Mouse (Mus musculus): Measurements from ENCODE around the gene Tpsg1. TPM values are rescaled to one million over a fixed set of nuclear protein-coding genes. Genes with fewer than 3 reads are reported as not detected.

The Tpsg1 gene
- total and polyA plus RNA-seq, 3 experiments: 0.60 TPM; not detected in 2

GRCm38 (mm10) chr17:25401491-25401890, 32.4 kb downstream of the Tpsg1 start:
- no peaks in the 10 kb centered on the region for H3K9me3 ChIP-seq (replicated peaks)
- H3K4me1 ChIP-seq (ENCODE audit: insufficient read depth, low read depth, low read length): peaks cover 2% of the 10 kb centered on the region; the same call in 1 of the 2 replicates
- no peak for TF ChIP-seq GATA1 (IDR thresholded peaks at IDR 0.05; ENCODE audit: borderline replicate concordance, low read length)
- no peak for TF ChIP-seq TAL1 (conservative IDR thresholded peaks at IDR 0.05; ENCODE audit: low read depth, low read length)
- TF ChIP-seq GATA2 (IDR thresholded peaks at IDR 0.05; ENCODE audit: borderline replicate concordance, low read depth, low read length): no peak
- TF ChIP-seq POLR2AphosphoS5 (IDR thresholded peaks at IDR 0.05; ENCODE audit: insufficient replicate concordance, low read depth, low read length): no peak
- no peak for TF ChIP-seq CTCF (IDR thresholded peaks at IDR 0.05; ENCODE audit: low read depth, low read length)
- H3K4me3 ChIP-seq (ENCODE audit: low read depth, low read length): no peak overlapping the region
- ATAC-seq (ENCODE audit: extremely low read depth, insufficient number of reproducible peaks, low FRiP score, poor library complexity, severe bottlenecking) (no peak), DNase-seq (ENCODE audit: low spot score) (no peak)
- H3K36me3 ChIP-seq (replicated peaks): no peaks in the 10 kb centered on the region
- H3K27me3 ChIP-seq (ENCODE audit: insufficient read depth, low read length): peaks cover 5% of the 10 kb centered on the region; the same call in 1 of the 2 replicates

GRCm38 (mm10) chr17:25402224-25402623, 33.2 kb downstream of the Tpsg1 start:
- Histone ChIP-seq H3K4me3 (ENCODE audit: low read depth, low read length) (no peak overlapping the region), H3K9me3 (replicated peaks) (no peaks in the 10 kb centered on the region), H3K27me3 (ENCODE audit: insufficient read depth, low read length) (peaks cover 5% of the 10 kb centered on the region; the same call in 1 of the 2 replicates), H3K36me3 (replicated peaks) (no peaks in the 10 kb centered on the region), H3K4me1 (ENCODE audit: insufficient read depth, low read depth, low read length) (peaks cover 2% of the 10 kb centered on the region; the same call in 1 of the 2 replicates)
- no peak for ATAC-seq (ENCODE audit: extremely low read depth, insufficient number of reproducible peaks, low FRiP score, poor library complexity, severe bottlenecking)
- no peak for DNase-seq (ENCODE audit: low spot score)
- no peak for TF ChIP-seq GATA1 (IDR thresholded peaks at IDR 0.05; ENCODE audit: borderline replicate concordance, low read length)
- TF ChIP-seq POLR2AphosphoS5 (IDR thresholded peaks at IDR 0.05; ENCODE audit: insufficient replicate concordance, low read depth, low read length): no peak
- TF ChIP-seq GATA2 (IDR thresholded peaks at IDR 0.05; ENCODE audit: borderline replicate concordance, low read depth, low read length): no peak
- no peak for TF ChIP-seq TAL1 (conservative IDR thresholded peaks at IDR 0.05; ENCODE audit: low read depth, low read length)
- TF ChIP-seq CTCF (IDR thresholded peaks at IDR 0.05; ENCODE audit: low read depth, low read length): no peak

GRCm38 (mm10) chr17:25404190-25404589, 35.1 kb downstream of the Tpsg1 start:
- ATAC-seq (ENCODE audit: extremely low read depth, insufficient number of reproducible peaks, low FRiP score, poor library complexity, severe bottlenecking) (no peak), DNase-seq (ENCODE audit: low spot score) (no peak)
- TF ChIP-seq POLR2AphosphoS5 (IDR thresholded peaks at IDR 0.05; ENCODE audit: insufficient replicate concordance, low read depth, low read length): no peak
- no peak for TF ChIP-seq TAL1 (conservative IDR thresholded peaks at IDR 0.05; ENCODE audit: low read depth, low read length)
- TF ChIP-seq CTCF (IDR thresholded peaks at IDR 0.05; ENCODE audit: low read depth, low read length): no peak
- H3K9me3 ChIP-seq (replicated peaks): no peaks in the 10 kb centered on the region
- no peaks in the 10 kb centered on the region for H3K36me3 ChIP-seq (replicated peaks)
- peaks cover 2% of the 10 kb centered on the region; the same call in 1 of the 2 replicates for H3K27me3 ChIP-seq (ENCODE audit: insufficient read depth, low read length)
- no peak overlapping the region for H3K4me3 ChIP-seq (ENCODE audit: low read depth, low read length)
- no peaks in the 10 kb centered on the region for H3K4me1 ChIP-seq (ENCODE audit: insufficient read depth, low read depth, low read length)

GRCm38 (mm10) chr17:25405224-25405895, 36.3 kb downstream of the Tpsg1 start:
- H3K4me3 ChIP-seq (ENCODE audit: low read depth, low read length): no peak overlapping the region
- no peaks in the 10 kb centered on the region for H3K9me3 ChIP-seq (replicated peaks)
- H3K4me1 ChIP-seq (ENCODE audit: insufficient read depth, low read depth, low read length): no peaks in the 10 kb centered on the region
- H3K36me3 ChIP-seq (replicated peaks): no peaks in the 10 kb centered on the region
- peaks cover 6% of the 10 kb centered on the region; the same call in 1 of the 2 replicates for H3K27me3 ChIP-seq (ENCODE audit: insufficient read depth, low read length)
- no peak for ATAC-seq (ENCODE audit: extremely low read depth, insufficient number of reproducible peaks, low FRiP score, poor library complexity, severe bottlenecking)
- DNase-seq (ENCODE audit: low spot score): no peak
- no peak for TF ChIP-seq GATA1 (IDR thresholded peaks at IDR 0.05; ENCODE audit: borderline replicate concordance, low read length)
- TF ChIP-seq CTCF (IDR thresholded peaks at IDR 0.05; ENCODE audit: low read depth, low read length): no peak
- no peak for TF ChIP-seq GATA2 (IDR thresholded peaks at IDR 0.05; ENCODE audit: borderline replicate concordance, low read depth, low read length)
- TF ChIP-seq POLR2AphosphoS5 (IDR thresholded peaks at IDR 0.05; ENCODE audit: insufficient replicate concordance, low read depth, low read length): no peak
- no peak for TF ChIP-seq TAL1 (conservative IDR thresholded peaks at IDR 0.05; ENCODE audit: low read depth, low read length)

- Histone ChIP-seq H3K4me1 (ENCODE audit: insufficient read depth, low read depth, low read length) (no peaks in the 10 kb centered on the region), H3K36me3 (replicated peaks) (no peaks in the 10 kb centered on the region), H3K4me3 (ENCODE audit: low read depth, low read length) (no peak overlapping the region), H3K27me3 (ENCODE audit: insufficient read depth, low read length) (peaks cover 10% of the 10 kb centered on the region), H3K9me3 (replicated peaks) (no peaks in the 10 kb centered on the region)
- no peak for TF ChIP-seq POLR2AphosphoS5 (IDR thresholded peaks at IDR 0.05; ENCODE audit: insufficient replicate concordance, low read depth, low read length)
- TF ChIP-seq GATA1 (IDR thresholded peaks at IDR 0.05; ENCODE audit: borderline replicate concordance, low read length): no peak
- no peak for TF ChIP-seq TAL1 (conservative IDR thresholded peaks at IDR 0.05; ENCODE audit: low read depth, low read length)
- TF ChIP-seq GATA2 (IDR thresholded peaks at IDR 0.05; ENCODE audit: borderline replicate concordance, low read depth, low read length): no peak
- no peak for TF ChIP-seq CTCF (IDR thresholded peaks at IDR 0.05; ENCODE audit: low read depth, low read length)
- ATAC-seq (ENCODE audit: extremely low read depth, insufficient number of reproducible peaks, low FRiP score, poor library complexity, severe bottlenecking) (no peak), DNase-seq (ENCODE audit: low spot score) (no peak)
Observed at GRCm38 (mm10) chr17:25406011-25406441, 37.0 kb downstream of the Tpsg1 start.

- TF ChIP-seq POLR2AphosphoS5 (IDR thresholded peaks at IDR 0.05; ENCODE audit: insufficient replicate concordance, low read depth, low read length) (no peak), TAL1 (conservative IDR thresholded peaks at IDR 0.05; ENCODE audit: low read depth, low read length) (no peak), GATA2 (IDR thresholded peaks at IDR 0.05; ENCODE audit: borderline replicate concordance, low read depth, low read length) (no peak), CTCF (IDR thresholded peaks at IDR 0.05; ENCODE audit: low read depth, low read length) (no peak), GATA1 (IDR thresholded peaks at IDR 0.05; ENCODE audit: borderline replicate concordance, low read length) (no peak)
- H3K9me3 ChIP-seq (replicated peaks): no peaks in the 10 kb centered on the region
- no peaks in the 10 kb centered on the region for H3K36me3 ChIP-seq (replicated peaks)
- no peak for DNase-seq (ENCODE audit: low spot score)
- H3K4me1 ChIP-seq (ENCODE audit: insufficient read depth, low read depth, low read length): no peaks in the 10 kb centered on the region
- H3K4me3 ChIP-seq (ENCODE audit: low read depth, low read length): no peak overlapping the region
- ATAC-seq (ENCODE audit: extremely low read depth, insufficient number of reproducible peaks, low FRiP score, poor library complexity, severe bottlenecking): no peak
- H3K27me3 ChIP-seq (ENCODE audit: insufficient read depth, low read length): peaks cover 15% of the 10 kb centered on the region
Observed at GRCm38 (mm10) chr17:25407352-25407751, 38.3 kb downstream of the Tpsg1 start.
